Mouse (Mus musculus): ENCODE data around the gene Map6.
A peak's percentile ranks its signal among the peaks of the same experiment; 100 is the strongest.

The Map6 gene

DNA sequence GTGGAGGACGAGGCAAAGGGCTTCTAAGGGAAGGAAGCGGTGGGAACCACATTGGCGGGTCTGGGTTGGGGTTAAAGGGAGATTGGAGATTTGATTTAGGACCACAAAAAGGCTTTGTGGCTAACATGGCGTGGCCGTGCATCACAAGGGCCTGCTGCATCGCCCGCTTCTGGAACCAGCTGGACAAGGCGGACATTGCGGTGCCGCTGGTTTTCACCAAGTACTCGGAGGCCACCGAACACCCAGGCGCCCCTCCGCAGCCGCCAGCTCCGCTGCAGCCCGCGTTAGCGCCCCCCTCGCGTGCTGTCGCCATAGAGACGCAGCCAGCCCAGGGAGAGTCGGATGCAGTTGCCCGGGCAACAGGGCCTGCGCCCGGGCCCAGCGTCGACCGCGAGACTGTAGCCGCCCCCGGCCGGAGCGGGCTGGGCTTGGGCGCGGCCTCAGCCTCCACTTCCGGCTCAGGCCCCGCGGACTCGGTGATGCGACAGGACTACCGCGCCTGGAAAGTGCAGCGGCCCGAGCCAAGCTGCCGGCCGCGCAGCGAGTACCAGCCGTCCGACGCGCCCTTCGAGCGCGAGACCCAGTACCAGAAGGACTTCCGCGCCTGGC lies 754 bp downstream of the Map6 start:
- DNase-seq = peak; percentile 80 to 82

DNA sequence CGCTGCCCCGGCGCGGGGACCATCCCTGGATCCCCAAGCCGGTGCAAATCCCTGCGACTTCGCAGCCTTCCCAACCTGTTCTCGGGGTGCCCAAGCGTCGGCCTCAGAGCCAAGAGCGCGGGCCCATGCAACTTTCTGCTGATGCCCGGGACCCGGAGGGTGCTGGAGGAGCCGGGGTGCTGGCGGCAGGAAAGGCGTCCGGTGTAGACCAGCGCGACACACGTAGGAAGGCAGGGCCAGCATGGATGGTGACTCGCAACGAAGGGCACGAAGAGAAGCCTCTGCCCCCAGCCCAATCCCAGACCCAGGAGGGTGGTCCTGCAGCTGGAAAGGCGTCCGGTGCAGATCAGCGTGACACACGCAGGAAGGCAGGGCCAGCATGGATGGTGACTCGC lies 1.3 kb downstream of the Map6 start:
- no peak for DNase-seq

DNA sequence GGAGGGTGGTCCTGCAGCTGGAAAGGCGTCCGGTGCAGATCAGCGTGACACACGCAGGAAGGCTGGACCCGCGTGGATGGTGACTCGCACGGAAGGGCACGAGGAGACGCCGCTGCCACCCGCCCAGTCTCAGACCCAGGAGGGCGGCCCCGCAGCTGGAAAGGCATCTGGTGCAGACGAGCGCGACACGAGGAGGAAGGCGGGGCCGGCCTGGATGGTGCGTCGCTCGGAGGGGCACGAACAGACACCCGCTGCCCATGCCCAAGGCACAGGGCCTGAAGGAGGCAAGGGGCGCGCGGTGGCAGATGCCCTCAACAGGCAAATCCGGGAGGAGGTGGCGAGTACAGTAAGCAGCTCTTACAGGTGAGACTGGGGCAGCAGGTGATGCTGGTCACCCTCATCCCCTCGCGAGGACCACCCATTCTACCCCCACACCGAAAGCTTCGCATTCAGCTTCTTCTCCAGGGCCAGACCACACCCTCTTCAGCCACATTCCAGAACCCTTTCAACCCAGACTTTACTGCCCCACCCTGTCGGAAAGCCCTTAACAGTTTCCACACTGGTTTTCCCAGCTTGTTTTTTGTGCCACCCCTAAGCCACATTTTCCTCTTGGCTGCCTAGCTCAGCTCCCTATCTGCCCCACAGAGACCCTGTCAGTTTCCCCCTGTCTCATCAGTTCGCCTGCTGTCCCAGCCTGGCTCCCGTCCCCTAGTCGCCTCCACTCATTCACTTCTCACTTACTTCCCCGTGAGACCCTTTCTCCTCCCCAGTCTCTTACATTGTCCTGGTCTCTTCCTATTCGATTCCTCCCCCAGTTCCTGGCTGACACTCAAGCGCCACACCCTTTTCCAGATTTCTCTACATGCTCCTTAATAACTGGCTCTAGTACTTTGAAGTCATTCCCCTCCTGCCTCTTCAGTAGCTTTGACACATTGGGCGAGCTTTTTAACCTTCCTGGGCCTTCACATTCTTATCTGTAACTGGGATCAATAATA lies 2.0 kb downstream of the Map6 start:
- DNase-seq = peak; percentile 23 to 25

DNA sequence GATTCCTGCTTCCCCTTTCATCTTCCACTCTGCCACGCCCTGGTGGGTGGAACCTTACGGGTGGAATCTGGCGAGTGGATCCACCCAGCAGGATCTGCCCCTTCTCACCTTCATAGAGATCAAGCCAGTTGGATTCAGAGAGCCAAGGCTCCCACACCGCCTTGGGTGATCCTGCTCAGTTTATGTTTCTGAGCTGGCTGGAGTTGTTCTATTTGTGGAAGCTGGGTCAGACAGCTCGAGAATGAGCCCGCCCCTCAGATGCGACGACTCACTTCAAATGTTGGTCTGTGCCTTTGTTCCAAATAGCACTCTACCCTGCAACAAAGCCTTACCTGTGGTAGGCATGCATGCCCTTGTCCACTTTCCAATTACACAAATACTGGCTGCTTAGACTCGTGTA lies 4.4 kb downstream of the Map6 start:
- peak; percentile 22 to 30 for DNase-seq

DNA sequence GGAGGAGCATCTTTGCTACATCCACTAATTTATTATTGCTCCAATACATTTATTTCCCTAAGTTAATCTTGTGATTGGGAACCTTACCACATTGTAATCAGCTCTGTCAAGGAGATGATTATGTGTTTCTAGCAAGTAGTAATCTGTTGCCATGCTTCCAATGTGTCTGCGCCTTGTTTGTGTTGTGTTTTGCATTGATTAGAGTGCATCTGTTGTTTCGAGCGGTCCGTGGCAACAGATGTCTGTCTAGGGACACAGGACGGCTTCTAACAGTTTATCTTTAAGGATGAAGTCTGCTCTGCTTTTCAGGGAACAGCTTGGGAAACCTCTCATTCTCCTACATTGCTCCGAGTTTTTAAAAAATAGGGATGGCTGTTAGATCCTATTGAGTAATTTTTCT lies 7.9 kb downstream of the Map6 start:
- DNase-seq = no peak

DNA sequence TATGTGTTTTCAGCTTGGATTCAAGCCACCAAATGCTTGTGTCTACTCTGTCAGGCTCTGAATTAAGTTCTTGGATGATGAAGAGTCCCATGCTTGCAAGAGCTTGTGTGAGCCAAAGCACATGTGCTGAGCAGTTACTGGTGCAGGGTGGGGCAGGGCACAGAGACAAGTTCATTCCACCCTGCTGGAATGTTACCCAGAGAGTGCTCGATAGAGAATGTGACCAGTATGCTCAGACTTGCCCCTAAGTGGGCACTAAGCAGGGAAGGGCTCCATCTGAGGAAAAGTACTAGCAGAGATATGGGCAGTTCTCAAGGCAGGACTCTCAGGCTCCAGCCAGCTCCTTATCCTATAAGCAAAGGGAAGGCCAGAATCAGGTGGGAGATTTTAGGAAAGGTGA lies 9.4 kb downstream of the Map6 start:
- no peak for DNase-seq

DNA sequence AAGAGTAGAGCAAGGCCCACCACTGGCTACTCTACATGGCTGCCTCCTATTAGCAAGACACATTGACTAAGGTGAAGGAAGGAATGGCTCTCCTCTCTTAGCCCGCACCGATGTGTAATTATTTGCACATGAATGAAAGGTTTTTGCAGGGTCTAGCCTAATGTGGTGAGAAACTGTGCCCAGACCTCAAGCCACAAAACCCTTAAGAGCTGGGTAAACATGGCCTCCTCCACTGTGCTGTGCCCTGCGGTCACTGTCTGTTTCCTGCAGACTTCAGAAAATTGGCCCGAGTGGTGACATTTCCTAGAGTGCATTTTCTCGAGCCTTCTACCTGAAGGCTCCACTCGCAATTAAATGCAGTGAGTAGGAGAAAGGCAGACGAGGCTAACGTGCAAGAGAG lies 11.1 kb downstream of the Map6 start:
- DNase-seq = no peak

DNA sequence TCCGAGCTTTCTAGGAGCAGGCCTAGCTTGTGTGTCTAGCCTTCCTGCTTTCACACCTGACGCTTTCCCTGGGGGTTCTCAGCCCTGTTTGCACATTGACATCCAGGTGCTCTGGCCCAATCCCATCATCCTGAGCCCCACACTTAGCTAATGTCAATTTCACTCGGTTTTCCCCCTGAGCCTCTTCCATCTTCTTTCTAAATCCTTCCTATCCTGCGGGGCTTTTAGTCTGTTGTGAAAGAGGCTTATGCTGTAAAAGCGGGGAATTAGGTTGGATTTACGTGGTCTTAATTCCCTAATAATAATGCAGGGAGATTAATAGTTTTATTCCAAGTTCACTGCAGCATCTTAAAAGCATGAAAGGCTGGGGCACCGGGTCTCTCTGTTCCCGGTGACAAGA lies 12.3 kb downstream of the Map6 start:
- no peak for DNase-seq

DNA sequence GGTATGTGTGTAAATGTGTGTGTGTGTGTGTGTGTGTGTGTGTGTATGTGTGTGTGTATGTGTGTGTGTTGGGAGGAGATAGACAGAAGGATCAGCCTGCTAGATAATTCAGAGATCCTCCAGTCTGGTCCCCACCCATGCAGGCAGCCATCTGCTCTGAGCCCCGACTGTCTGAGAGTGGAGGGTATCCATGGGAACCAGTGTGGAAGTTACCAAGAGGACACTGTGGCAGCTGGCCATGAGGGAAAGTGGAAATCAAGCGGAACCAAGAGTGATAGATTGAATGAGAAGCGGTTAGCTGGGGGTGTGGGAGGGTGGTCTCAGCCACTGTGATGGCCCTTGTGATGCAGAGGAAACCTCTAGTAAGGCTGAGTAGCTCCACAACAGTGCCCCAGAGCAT lies 20.0 kb downstream of the Map6 start:
- DNase-seq = peak in 1 of 2 experiments; percentile 23

DNA sequence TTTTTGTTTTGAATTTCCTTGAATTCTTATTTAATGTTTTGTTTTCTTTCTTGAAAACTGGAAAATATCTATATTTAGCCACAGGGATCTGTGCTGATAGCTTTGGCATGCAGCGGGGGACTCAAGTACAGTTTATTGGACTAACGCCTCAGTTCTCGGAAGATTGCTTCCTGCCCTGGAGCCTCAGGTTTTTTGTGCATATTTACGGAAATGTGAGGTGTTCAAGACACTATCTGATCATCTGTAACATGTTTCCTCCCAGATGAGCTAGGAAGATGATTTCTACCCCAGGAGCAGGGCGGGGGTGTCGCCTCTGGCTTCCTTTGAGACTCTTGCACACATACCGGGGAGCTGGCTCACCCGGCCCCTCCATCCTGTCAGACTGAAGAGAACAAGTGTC lies 22.8 kb downstream of the Map6 start:
- no peak for DNase-seq

DNA sequence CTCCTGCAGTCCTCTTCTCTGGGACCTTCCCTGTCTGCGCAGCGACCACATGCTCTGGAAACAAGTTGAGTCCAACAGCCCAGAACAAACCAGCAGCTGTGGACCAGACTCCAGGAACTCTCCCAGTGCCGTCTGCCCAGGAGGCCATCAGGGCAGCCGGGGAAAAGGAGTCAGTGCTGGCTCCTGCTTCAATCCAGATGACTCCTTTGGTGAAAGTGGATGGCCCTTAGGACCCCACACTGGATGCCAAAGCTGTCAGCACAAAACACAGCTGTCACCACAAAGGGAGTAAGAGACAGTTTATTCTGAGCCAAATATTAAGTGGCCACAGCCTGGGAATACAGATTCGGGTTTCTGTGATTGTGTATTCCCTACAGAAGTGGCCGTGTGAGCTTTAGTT lies 23.7 kb downstream of the Map6 start:
- DNase-seq = no peak

DNA sequence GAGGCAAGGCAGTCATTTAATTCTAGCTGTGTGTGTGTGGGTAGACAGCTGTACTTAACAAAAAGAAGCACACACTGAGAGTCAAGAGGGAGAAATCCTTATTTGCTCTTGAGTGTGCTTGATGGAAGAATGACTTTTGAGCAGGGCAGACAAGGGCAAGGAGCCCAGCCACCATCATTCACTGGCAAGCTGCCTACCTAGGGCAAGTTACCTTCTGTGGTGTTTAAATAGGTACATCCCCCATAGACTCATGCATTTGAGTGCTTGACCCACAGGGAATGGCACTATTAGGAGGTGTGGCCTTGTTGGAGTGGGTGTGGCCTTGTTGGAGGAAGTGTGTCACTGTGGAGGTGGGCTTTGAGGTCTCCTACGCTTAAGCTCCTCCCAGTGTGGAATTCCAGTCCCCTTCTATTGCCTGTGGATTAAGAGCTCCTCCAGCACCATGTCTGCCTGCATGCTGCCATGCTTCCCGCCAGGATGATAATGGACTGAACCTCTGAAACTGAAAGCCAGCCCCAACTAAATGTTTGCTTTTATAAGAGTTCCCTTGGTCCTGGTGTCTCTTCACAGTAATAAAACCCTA lies 27.0 kb downstream of the Map6 start:
- no peak for DNase-seq

DNA sequence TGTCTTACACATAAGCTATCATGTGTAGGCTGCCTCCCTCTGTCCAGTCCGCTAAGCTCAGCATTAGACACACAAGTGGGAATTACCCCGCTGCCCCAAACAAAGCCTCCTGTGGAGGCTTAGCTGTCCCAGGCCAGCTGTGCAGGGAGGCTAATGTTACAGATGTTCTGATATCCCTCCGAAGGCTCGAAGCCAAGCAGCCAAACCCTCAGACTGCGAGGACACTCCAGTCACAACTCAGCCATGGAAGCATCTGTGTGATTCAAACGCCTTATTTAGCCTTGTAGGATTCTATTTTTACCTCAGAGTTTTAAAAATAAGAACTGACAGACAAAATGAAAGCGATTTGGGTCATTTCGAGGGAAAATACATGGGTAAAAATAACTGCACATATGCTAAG lies 27.9 kb downstream of the Map6 start:
- no peak for DNase-seq

DNA sequence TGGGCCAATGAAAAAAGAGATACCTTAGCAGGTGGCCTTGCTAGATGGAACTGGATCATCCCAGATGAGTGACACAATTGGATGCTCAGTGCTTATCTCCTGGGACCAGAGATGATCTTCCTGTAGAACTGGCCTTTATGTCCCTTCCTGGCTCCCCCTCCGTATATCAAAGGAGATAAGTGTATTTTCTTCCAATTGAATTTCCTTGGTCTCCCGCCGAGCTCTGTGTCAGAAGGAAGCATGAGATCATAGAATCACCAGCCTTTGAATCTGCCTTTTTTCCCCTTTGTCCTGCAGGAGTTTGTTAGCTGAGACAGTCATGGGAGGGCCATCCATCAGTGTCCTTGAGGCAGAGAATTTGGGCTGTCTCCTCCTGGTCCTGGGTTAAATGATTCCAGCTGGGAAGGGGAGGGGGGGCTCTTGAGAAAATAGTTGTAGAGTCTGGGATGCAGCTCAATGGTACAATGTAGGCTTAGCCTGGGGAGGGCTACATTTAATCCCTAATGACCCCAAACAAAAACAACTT lies 33.5 kb downstream of the Map6 start:
- no peak for DNase-seq

DNA sequence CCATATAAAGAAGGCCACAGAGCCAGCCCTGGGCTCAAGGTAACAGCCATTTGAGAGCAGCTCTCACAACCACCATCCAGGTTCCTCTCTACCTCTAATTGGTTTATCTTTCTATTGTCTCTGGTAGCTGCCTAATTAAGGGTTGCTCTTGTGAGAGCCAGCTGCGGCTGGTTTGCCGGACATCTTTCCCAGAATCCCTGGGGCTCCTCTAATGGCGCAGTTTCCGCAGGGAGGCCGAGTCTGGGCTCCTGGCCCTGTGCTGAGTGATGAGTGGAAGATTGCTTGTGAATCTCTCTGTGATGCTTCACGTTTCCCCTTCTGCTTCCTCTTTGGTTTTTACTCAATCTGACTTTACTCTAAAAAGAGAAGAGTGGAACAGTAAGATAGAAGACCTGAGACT lies 36.8 kb downstream of the Map6 start:
- DNase-seq = peak in 1 of 2 experiments; percentile 18

DNA sequence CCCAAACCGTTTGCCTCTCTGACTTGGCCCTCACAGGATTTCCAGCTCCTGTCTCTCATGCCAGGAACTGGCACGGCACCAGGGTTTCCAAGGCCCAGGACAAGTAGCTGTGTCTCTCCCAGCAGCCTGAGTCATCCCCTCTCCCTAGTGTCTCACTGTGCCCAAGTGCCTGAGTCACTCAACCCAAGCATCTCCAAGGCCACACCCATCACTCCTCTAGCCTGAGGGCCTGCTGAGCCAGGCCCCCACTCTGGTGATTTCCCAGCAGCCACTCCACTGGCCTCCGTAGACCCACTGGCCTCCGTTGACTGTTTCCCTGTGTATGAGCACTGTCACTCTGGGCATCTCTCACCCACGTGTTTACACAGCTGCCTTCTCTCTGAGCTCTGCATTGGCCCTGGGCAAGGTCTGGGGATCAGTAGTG lies 37.7 kb downstream of the Map6 start:
- peak; percentile 85 to 89 for DNase-seq

DNA sequence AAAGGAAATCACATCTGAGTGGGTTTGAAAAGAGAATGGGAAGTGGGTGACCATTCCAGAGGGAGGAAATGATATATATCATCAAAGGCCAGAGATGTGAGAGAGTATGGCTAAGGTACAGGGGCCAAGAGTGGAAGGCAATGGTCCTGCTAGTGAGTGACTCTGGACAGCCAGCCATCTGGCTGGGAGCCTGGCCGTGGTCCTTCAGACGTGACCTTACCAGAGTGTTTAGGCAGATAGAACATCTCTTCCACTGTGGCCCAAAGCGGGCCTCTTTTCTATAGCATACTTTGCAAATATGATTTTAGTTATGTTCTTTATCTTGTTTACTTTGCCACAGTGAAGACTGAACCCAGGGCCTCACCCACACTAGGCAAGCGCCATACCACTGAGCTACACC lies 38.4 kb downstream of the Map6 start:
- DNase-seq = no peak

DNA sequence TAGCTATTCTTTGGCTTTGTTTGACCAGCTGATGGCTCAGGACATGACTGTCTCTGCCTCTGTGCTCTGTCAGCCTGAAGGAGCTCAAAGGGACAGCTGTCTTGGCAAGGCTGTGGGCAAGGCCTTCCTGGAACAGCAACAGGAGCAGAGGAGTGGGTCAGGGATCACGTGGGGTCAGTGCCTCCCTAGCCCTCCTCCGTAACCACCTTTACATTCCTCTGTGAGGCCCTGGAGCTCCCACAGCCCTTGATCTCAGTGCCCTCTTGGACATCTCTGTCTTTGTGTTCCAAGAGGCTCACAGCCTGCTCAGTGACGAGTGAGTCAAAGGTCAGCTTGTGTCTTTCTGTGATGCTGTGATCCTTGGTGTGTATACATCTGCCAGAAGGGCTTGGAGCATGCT lies 39.4 kb downstream of the Map6 start:
- no peak for DNase-seq

DNA sequence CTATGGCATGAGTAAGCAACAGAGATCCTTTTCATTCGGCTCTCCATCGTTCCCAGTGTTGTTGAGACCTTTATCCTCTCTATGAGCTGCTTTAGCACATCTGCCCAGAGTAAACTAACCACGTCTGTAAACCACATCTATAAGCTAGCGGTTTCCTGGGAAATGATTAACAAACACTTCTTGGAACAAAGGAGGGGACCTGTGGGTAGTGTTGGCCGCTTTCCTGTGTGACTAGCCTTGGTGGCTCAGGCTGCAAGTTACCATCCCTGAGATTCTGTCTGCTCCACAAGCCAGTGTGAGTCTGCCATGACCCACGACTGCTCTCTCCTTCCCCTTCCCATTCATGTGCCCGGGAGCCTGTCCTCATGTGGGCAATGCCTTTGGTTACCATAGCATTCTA lies 44.2 kb downstream of the Map6 start:
- DNase-seq = no peak

DNA sequence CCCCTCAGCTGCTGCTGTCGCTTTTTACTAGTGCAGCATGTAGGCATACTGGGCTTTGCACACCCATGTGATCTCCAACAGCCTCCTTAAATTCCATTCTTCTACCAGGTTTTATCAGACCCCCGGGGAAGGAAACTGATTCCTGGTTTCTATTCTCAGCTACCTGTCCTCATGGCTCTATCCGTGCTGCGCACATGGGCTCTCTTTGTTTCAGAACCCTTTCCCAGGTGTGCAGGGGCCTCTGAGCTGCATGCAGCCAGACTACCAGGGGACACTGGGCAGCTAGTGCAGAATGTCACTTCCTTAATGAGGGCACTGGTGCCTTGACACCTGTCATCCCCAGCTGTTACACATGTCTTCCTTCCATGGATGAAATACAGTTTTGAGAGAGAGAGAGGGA lies 44.8 kb downstream of the Map6 start:
- no peak for DNase-seq

DNA sequence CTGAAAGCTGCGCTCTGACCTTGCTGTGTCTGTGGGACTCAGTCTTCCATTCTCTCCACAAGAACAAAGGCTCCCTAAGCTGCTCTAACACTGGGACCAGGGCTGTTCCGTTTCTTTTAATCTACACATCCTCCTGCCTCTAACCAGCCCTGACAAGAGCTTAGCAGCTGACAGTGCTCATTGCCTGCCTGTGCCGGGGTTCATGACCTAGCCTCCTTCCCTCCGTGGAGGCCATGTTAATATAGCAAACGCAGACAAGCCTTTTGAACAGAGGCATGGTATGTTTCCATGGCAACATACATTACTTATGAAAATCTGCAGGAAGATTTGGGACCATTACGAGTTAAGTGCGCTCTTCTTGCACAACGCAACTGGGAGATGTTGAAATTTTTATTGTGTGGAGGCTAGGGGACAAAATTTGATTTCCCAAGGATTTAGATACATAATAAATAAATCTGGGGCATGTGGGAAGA lies 45.5 kb downstream of the Map6 start:
- no peak for DNase-seq

DNA sequence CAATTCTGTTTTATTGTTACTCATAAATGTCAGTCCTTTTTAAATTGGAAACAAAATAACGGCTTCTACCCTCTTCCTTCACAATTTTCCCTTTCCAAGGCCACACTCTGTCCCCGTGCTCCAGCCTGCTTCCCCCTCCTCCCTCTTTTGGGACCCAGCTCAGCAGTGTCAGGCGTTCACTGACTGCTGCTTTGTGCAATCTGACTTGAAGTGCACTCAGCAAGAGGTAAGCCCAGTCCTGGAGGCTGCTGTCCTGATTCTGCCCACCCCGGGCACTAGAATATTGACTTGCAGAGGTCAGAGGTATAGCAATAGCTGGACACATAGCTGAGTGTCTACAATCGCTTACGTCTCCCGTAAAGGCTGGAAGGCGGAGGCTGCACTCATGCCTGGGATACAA lies 46.0 kb downstream of the Map6 start:
- DNase-seq = no peak

DNA sequence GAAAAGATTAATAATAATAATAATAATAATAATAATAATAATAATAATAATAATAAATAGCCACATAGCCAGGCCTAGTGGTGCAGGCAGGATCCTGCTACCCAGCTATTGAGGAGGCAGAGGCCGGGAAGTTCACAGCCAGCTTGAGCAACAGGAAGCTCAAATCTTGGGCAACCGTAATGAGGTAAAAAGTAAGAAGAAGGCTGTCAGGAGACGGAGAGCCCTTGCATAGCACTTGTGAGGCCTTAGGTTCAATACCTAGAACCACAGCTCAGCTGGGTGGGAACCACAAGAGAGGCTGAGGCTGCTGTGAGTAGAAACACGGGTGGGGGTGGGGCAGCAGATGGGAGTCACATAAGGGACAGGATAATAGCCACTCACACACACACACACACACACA lies 47.3 kb downstream of the Map6 start:
- DNase-seq = no peak

DNA sequence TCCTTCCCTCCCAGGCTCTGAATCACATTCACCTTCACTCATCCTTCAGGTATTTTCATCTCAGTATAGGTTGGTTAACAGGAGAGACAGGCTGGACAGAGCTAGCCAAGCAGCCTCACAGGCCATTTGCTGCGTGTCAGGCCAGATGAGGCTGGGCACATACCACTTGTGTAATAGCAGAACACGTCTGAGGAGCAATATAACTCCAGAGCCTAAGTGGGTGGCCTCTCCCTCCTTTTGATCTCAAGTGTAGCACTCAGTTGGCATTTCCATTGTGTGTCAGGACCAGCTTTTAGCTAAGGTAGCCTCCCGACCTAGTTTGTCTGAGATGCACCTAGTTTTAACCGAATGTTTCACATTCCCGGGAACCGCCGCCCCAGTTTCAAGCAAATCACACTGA lies 49.0 kb downstream of the Map6 start:
- DNase-seq = no peak

Data from cerebellum, adult 18-20 months (tissue).